Mouse (Mus musculus): ENCODE measurements around the gene Zbtb1. TPM values are rescaled to one million over a fixed set of nuclear protein-coding genes. Genes with fewer than 3 reads are reported as not detected.

The Zbtb1 gene
- 4.3 and 5.9 TPM in 2 replicates for polyA plus RNA-seq (2015; fragmentation: Nextera tagmentation; extraction: Ambion mirVana)

DNA sequence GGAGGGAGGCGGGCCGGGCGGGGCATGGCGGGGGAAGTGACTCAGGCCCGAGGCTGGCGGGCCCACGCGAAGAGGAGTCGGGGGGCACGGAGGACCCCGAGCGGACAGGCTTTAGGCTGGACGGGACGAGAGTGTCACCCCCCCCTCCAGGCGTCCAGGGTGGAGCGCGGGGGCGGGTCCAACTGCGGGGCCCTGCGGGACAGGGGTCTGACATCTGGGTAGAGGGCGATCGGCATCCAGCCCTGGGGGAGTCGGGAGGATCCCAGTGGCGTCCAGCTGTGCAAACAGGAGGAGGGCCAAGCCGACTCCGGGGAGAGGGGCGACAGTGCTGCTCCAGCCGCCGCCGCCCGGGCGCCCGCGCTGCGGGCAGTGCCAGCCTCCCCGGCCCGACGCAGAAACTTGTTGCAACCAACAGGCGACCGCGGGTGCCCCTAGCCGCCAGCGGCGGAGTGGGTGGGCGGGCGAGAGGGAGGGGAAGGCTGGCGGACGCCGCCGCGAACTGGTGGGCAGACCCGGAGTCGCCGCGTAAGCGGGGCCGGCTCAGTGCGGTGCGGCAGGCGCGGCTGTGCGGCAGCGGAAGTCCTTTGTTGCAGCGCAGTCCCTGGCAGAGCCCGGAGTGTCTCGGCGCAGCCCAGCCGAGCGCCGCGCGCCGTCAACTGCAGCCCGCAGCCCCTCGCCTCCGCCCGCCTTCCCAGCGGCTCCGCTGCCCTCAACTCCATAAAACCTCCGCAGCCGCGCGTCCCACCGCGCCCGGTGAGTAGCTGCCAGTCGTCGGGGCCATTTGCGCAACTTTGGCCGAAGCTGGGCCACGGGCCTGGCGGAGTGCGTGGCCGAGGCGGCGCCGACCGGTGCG lies at the start of gene Zbtb1:
Zbtb1 (plus strand) TSS at position 289 of the 853 bp plus-strand sequence.
- Histone ChIP-seq H3K4me2 (peak within 1 kb of the TSS; percentile 89), H3K4me1 (replicated peaks) (peaks cover 73% of the 10 kb centered on the region), H3K27me3 (no peaks in the 10 kb centered on the region), H3K9ac (peak within 1 kb of the TSS; percentile 98), H3K36me3 (no peaks in the 10 kb centered on the region), H3K27ac (peak within 1 kb of the TSS; percentile 97), H3K4me3 (replicated peaks) (peak within 1 kb of the TSS; percentile 91), H3K9me3 (replicated peaks) (no peaks in the 10 kb centered on the region)
- peak; percentile 73 for DNase-seq
- WGBS (ENCODE audit: insufficient replicate concordance), result under 1% methylated on average over 98 of the region's 99 CpGs
- ATAC-seq (ENCODE audit: low read depth), result peak; percentile 38

GRCm38 (mm10) chr12:76324679-76325431 lies 45.2 kb upstream of the Zbtb1 start, which contains the start of gene Akap5:
Gene Akap5, plus strand, starts transcription at chr12:76324891.
- peaks cover 19% of the 10 kb centered on the region for H3K4me1 ChIP-seq (replicated peaks)
- H3K9me3 ChIP-seq (replicated peaks), result no peaks in the 10 kb centered on the region
- H3K4me2 ChIP-seq, result peak within 1 kb of the TSS; percentile 74
- peak within 1 kb of the TSS; percentile 57 for H3K4me3 ChIP-seq (replicated peaks)
- no peak for DNase-seq
- WGBS (ENCODE audit: insufficient replicate concordance), result 4% methylated on average over 52 of the region's 53 CpGs
- H3K9ac ChIP-seq, result peak within 1 kb of the TSS; percentile 59
- no peak within 1 kb of the TSS for H3K27ac ChIP-seq
- peak; percentile 80 for ATAC-seq (ENCODE audit: low read depth)
- peaks cover 18% of the 10 kb centered on the region for H3K27me3 ChIP-seq
- peaks cover 25% of the 10 kb centered on the region for H3K36me3 ChIP-seq

DNA sequence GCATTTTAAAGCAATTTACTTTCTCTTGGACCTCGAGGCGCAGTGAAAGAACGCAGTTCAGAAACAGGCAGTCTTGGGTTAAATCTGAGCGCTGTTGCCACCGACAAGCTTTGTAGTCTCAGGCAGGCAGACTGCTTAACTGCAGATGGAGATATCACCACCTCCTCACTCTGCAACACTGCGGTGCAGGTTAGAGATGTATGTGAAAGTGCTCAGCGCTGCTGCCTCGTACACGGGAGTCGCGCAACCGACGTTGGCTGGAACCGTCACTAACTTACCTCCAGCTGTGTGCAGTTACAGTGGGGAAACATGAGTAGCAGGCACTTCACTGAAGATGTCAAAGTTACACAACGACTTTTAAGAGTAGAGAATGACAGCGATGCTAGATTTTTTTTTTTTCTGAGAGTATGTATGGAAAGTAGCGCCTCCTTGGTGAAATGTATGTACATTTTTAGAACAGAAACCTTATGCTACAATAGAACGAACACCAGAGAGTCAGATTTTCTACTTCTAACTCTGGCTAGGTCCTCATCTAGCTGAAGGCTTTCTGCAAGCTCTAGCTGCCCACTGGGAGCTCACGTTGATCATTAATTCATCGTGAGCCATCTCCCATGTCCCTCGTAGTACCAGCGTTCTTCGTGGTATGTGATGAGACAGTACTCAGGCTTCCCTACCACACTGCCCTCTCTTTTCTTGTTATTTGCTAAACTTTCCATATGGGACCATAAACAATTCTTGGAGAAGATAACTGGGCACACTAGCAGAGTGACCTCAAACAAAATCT lies 43.4 kb upstream of the Zbtb1 start:
- Histone ChIP-seq H3K4me1 (replicated peaks) (peaks cover 16% of the 10 kb centered on the region), H3K4me3 (replicated peaks) (no peak overlapping the region), H3K27me3 (peaks cover 18% of the 10 kb centered on the region), H3K9me3 (replicated peaks) (no peaks in the 10 kb centered on the region), H3K27ac (no peak overlapping the region), H3K36me3 (peaks cover 8% of the 10 kb centered on the region), H3K4me2 (no peak overlapping the region), H3K9ac (no peak overlapping the region)
- WGBS (ENCODE audit: insufficient replicate concordance), result 87% methylated on average over 23 of the region's 23 CpGs
- no peak for DNase-seq
- ATAC-seq (ENCODE audit: low read depth), result no peak

GRCm38 (mm10) chr12:76328567-76329354 lies 41.3 kb upstream of the Zbtb1 start:
- no peak overlapping the region for H3K9ac ChIP-seq
- no peaks in the 10 kb centered on the region for H3K9me3 ChIP-seq (replicated peaks)
- H3K27me3 ChIP-seq, result peaks cover 18% of the 10 kb centered on the region
- DNase-seq (no peak), ATAC-seq (ENCODE audit: low read depth) (no peak)
- no peak overlapping the region for H3K4me3 ChIP-seq (replicated peaks)
- peak overlapping the region; percentile 58 for H3K27ac ChIP-seq
- H3K36me3 ChIP-seq, result peaks cover 6% of the 10 kb centered on the region
- H3K4me1 ChIP-seq (replicated peaks), result peaks cover 15% of the 10 kb centered on the region
- H3K4me2 ChIP-seq, result no peak overlapping the region
- 63% methylated on average over 6 of the region's 6 CpGs for WGBS (ENCODE audit: insufficient replicate concordance)

DNA sequence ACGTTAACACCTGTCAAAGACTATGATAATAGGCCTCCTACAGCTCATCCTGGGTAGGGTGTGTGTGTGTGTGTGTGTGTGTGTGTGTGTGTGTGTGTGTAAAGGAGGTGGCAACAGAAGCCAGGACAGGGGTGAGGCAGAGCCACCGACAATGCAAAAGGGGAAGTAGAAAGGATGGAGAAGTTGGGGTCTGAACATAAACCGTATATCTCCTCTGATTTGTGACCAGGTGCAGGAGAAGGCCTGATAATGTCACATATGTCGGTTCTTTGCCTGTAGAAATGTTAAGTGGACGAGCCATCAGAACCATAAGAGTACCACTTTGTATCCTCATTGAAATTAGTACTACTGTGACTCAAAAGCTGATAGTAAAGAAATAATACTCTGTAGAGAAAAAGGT lies 36.4 kb upstream of the Zbtb1 start:
- Histone ChIP-seq H3K4me3 (replicated peaks) (no peak overlapping the region), H3K9me3 (replicated peaks) (no peaks in the 10 kb centered on the region), H3K27ac (no peak overlapping the region), H3K4me2 (no peak overlapping the region), H3K27me3 (no peaks in the 10 kb centered on the region), H3K4me1 (replicated peaks) (no peaks in the 10 kb centered on the region), H3K36me3 (no peaks in the 10 kb centered on the region), H3K9ac (no peak overlapping the region)
- WGBS (ENCODE audit: insufficient replicate concordance), result 53% methylated on average over 5 of the region's 5 CpGs
- no peak for DNase-seq
- ATAC-seq (ENCODE audit: low read depth), result no peak

- 73% methylated on average over 5 of the region's 5 CpGs for WGBS (ENCODE audit: insufficient replicate concordance)
- no peaks in the 10 kb centered on the region for H3K27me3 ChIP-seq
Observed at GRCm38 (mm10) chr12:76335641-76336040, 34.4 kb upstream of the Zbtb1 start.

DNA sequence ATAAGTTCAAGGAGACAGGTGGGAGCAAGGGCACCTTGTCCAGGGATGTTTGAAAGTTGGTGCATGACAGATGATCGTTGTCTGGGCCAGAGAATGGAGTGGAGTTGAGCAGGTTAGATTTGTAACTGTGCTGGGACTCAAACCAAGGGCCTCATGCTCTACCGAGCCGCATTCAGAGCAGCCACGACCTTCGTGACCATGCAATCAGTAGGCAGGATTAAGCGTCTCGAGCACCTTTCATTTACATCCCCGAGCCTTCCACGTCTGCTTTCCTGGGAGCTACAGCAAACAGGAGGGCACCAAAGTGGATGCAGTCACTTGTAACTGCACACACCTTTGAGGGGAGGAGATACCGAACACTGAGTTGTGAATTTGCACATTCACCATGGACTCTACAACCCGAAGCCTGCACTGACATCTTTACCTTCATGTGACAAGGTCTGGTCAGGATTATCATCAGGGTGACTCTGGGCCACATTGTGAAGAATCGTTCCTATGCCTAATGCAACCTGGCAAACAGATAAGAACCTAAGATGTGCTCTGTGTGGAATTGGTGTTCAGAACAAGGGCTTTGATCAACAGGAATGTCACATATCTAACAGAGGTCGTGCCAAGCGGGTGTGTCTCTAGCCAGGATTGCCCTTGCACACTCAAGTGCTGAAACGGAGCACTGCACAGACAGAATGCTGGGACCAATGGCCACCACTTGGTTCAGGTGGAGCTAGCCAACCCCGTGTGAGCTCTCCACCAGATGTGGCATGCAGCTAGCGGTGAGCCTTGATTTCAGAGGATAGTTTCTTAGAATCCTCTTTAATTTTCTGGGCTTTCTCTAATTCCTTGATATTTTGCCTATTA lies 33.7 kb upstream of the Zbtb1 start:
- Histone ChIP-seq H3K4me3 (replicated peaks) (no peak overlapping the region), H3K9me3 (replicated peaks) (no peaks in the 10 kb centered on the region), H3K4me2 (no peak overlapping the region), H3K4me1 (replicated peaks) (no peaks in the 10 kb centered on the region), H3K36me3 (no peaks in the 10 kb centered on the region), H3K27ac (no peak overlapping the region), H3K9ac (no peak overlapping the region), H3K27me3 (no peaks in the 10 kb centered on the region)
- ATAC-seq (ENCODE audit: low read depth) (no peak), DNase-seq (no peak)
- 71% methylated on average over 17 of the region's 17 CpGs for WGBS (ENCODE audit: insufficient replicate concordance)

More at GRCm38 (mm10) chr12:76335641-76336040, 34.4 kb upstream of the Zbtb1 start:
- no peaks in the 10 kb centered on the region for H3K9me3 ChIP-seq (replicated peaks)
- DNase-seq (no peak), ATAC-seq (ENCODE audit: low read depth) (no peak)
- H3K4me1 ChIP-seq (replicated peaks), result no peaks in the 10 kb centered on the region
- no peak overlapping the region for H3K4me2 ChIP-seq
- H3K4me3 ChIP-seq (replicated peaks), result no peak overlapping the region
- no peak overlapping the region for H3K9ac ChIP-seq
- no peaks in the 10 kb centered on the region for H3K36me3 ChIP-seq
- H3K27ac ChIP-seq, result no peak overlapping the region

DNA sequence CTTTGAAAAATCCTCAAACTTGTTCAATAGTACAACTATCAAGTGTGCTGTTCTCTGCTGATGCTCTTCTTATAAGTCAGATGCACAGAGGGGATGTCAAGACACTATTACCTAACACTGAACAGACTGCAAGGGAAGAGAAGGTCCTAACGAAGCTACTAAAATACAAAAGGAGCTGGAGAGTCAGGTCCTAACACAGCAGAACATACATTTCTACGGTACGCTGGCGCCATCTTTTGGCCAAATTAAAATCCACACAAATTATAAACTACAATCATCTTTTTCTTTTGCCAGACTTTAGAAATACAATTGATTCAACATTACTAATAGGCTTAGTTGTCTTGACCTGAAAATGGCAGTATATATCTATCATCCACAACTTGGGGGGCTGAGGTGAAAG lies 29.0 kb upstream of the Zbtb1 start:
- H3K4me2 ChIP-seq, result no peak overlapping the region
- no peaks in the 10 kb centered on the region for H3K4me1 ChIP-seq (replicated peaks)
- H3K27ac ChIP-seq, result no peak overlapping the region
- H3K9me3 ChIP-seq (replicated peaks), result no peaks in the 10 kb centered on the region
- ATAC-seq (ENCODE audit: low read depth) (no peak), DNase-seq (no peak)
- WGBS (ENCODE audit: insufficient replicate concordance), result 6% methylated on average over 4 of the region's 4 CpGs
- H3K9ac ChIP-seq, result no peak overlapping the region
- H3K36me3 ChIP-seq, result no peaks in the 10 kb centered on the region
- H3K4me3 ChIP-seq (replicated peaks), result no peak overlapping the region
- H3K27me3 ChIP-seq, result no peaks in the 10 kb centered on the region

DNA sequence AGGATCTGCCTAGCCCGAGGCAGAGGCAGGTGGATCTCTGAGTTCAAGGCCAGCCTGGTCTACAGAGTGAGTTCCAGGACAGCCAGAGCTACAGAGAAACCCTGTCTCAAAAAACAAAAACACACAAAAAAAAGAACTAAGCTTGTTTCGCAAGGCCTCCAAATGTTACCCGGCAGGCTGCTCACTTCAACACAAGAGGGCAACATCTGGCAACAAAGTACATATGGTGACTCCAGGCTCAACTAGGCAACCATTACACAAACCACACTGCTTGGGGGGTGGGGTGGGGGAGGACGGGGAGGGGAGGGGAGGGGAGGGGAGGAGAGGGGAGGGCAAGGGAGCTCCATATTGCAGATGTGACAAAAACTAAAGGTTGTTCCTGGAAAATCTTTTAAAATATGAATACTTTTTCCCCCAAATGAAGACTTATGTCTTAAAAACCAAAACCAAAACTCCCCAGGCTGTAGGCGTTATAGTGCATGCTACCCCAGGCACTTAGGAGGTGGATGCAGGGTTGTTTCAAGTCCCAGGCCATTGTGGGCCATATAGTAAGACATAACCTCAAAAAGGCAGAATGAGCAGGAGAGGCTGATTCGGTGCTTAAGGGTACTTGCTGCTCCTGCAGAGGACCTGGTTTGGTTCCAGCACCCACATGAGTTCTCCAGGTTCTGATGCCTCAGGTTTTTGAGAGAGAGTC lies 24.2 kb upstream of the Zbtb1 start:
- no peak for ATAC-seq (ENCODE audit: low read depth)

More for the DNA sequence above, 24.2 kb upstream of the Zbtb1 start:
- Histone ChIP-seq H3K9me3 (replicated peaks) (no peaks in the 10 kb centered on the region), H3K27ac (no peak overlapping the region), H3K27me3 (no peaks in the 10 kb centered on the region), H3K4me3 (replicated peaks) (no peak overlapping the region), H3K36me3 (peaks cover 28% of the 10 kb centered on the region), H3K9ac (no peak overlapping the region), H3K4me1 (replicated peaks) (no peaks in the 10 kb centered on the region), H3K4me2 (no peak overlapping the region)
- WGBS (ENCODE audit: insufficient replicate concordance), result 63% methylated on average over 6 of the region's 6 CpGs
- no peak for DNase-seq
